Mouse (Mus musculus) liver, adult 2 months (tissue): ENCODE results near the gene Rcan1.

ENCODE experiments used
- CTCF ChIP-seq: fragments of 200-500 bp; IDR thresholded peaks from 2 replicates; pipeline ENCODE4 v1.5.1; 2011; ENCODE audit warnings: low read depth, low read length, control low read depth
- POLR2A ChIP-seq: fragments of 200-500 bp; IDR thresholded peaks from 2 replicates; pipeline ENCODE4 v1.6.1; 2011; ENCODE audit warnings: low read length, control low read depth; ENCODE audit not compliant: insufficient read depth; ENCODE audit errors: extremely low read depth

- TF ChIP-seq POLR2A (no peak), CTCF (peak; percentile 58)
Measured at GRCm38 (mm10) chr16:92478561-92479150, 8.0 kb upstream of the Rcan1 start.
